Mouse (Mus musculus): ENCODE measurements around the gene Clmn. TPM values are rescaled to one million over a fixed set of nuclear protein-coding genes. Genes with fewer than 3 reads are reported as not detected.
"Not testable (repeated sequence)": the region's sequence is repeated elsewhere in the genome, so short reads cannot be mapped to it uniquely, and the experiment has no call there.

Gene Clmn
- polyA plus RNA-seq, 1 experiment from 2014 or later, result 8.8 TPM

GRCm38 (mm10) chr12:104829596-104830282, 35.1 kb downstream of the Clmn start:
- H3K9me3 ChIP-seq (ENCODE audit: control insufficient read depth), result no peaks in the 10 kb centered on the region
- 0 out of 2 replicates have a peak overlapping the region, but pooled peaks have one; percentile 27 for H3K4me2 ChIP-seq (replicated peaks; ENCODE audit: low read depth)
- WGBS, result 29% methylated on average over 6 of the region's 6 CpGs
- 0 out of 2 replicates have a peak overlapping the region, but pooled peaks have one; percentile 11 for H3K27ac ChIP-seq (ENCODE audit: low read depth, low read length)
- H3K9ac ChIP-seq (ENCODE audit: low read depth, low read length), result no peak overlapping the region
- H3K27me3 ChIP-seq (replicated peaks; ENCODE audit: control insufficient read depth, insufficient read depth, low read length), result no peaks in the 10 kb centered on the region
- no peaks in the 10 kb centered on the region for H3K36me3 ChIP-seq (ENCODE audit: control insufficient read depth, insufficient read depth)
- peak; percentile 81 for TF ChIP-seq CTCF (IDR thresholded peaks at IDR 0.05; ENCODE audit: low read depth)
- H3K4me1 ChIP-seq (replicated peaks; ENCODE audit: control insufficient read depth, insufficient read depth, low read length), result 0 out of 2 replicates have a peak, but pooled peaks cover 18% of the 10 kb centered on the region
- peak; percentile 89 for ATAC-seq
- no peak overlapping the region for H3K4me3 ChIP-seq (ENCODE audit: low read depth, low read length)

GRCm38 (mm10) chr12:104828986-104829385, 35.9 kb downstream of the Clmn start:
- H3K4me3 ChIP-seq (ENCODE audit: low read depth, low read length); H3K9ac ChIP-seq (ENCODE audit: low read depth, low read length); H3K27me3 ChIP-seq (replicated peaks; ENCODE audit: control insufficient read depth, insufficient read depth, low read length); H3K4me2 ChIP-seq (replicated peaks; ENCODE audit: low read depth); H3K9me3 ChIP-seq (ENCODE audit: control insufficient read depth); H3K36me3 ChIP-seq (ENCODE audit: control insufficient read depth, insufficient read depth); ATAC-seq; H3K27ac ChIP-seq (ENCODE audit: low read depth, low read length): not testable (repeated sequence)
- 65% methylated on average over 4 of the region's 4 CpGs for WGBS
- H3K4me1 ChIP-seq (replicated peaks; ENCODE audit: control insufficient read depth, insufficient read depth, low read length), result 0 out of 2 replicates have a peak, but pooled peaks cover 18% of the 10 kb centered on the region

- no peak overlapping the region for H3K9ac ChIP-seq (ENCODE audit: low read depth, low read length)
- H3K36me3 ChIP-seq (ENCODE audit: control insufficient read depth, insufficient read depth), result no peaks in the 10 kb centered on the region
- WGBS, result 71% methylated on average over 6 of the region's 6 CpGs
- TF ChIP-seq CTCF (IDR thresholded peaks at IDR 0.05; ENCODE audit: low read depth), result no peak
- H3K4me1 ChIP-seq (replicated peaks; ENCODE audit: control insufficient read depth, insufficient read depth, low read length), result 0 out of 2 replicates have a peak, but pooled peaks cover 18% of the 10 kb centered on the region
- H3K27ac ChIP-seq (ENCODE audit: low read depth, low read length), result no peak overlapping the region
- H3K4me3 ChIP-seq (ENCODE audit: low read depth, low read length), result no peak overlapping the region
- H3K27me3 ChIP-seq (replicated peaks; ENCODE audit: control insufficient read depth, insufficient read depth, low read length), result no peaks in the 10 kb centered on the region
- H3K9me3 ChIP-seq (ENCODE audit: control insufficient read depth), result no peaks in the 10 kb centered on the region
- ATAC-seq, result no peak
- no peak overlapping the region for H3K4me2 ChIP-seq (replicated peaks; ENCODE audit: low read depth)
These were observed 37.2 kb downstream of the Clmn start for GRCm38 (mm10) chr12:104827721-104828120.

GRCm38 (mm10) chr12:104824907-104825267, 40.0 kb downstream of the Clmn start:
- no peak for TF ChIP-seq CTCF (IDR thresholded peaks at IDR 0.05; ENCODE audit: low read depth)
- no peaks in the 10 kb centered on the region for H3K36me3 ChIP-seq (ENCODE audit: control insufficient read depth, insufficient read depth)
- no peaks in the 10 kb centered on the region for H3K9me3 ChIP-seq (ENCODE audit: control insufficient read depth)
- H3K27ac ChIP-seq (ENCODE audit: low read depth, low read length), result no peak overlapping the region; the same call in 1 of the 2 replicates
- 19% methylated on average over 6 of the region's 6 CpGs for WGBS
- H3K9ac ChIP-seq (ENCODE audit: low read depth, low read length), result no peak overlapping the region
- 0 out of 2 replicates have a peak, but pooled peaks cover 13% of the 10 kb centered on the region for H3K4me1 ChIP-seq (replicated peaks; ENCODE audit: control insufficient read depth, insufficient read depth, low read length)
- ATAC-seq, result no peak
- H3K27me3 ChIP-seq (replicated peaks; ENCODE audit: control insufficient read depth, insufficient read depth, low read length), result no peaks in the 10 kb centered on the region
- peak overlapping the region; percentile 32 for H3K4me2 ChIP-seq (replicated peaks; ENCODE audit: low read depth)
- H3K4me3 ChIP-seq (ENCODE audit: low read depth, low read length), result no peak overlapping the region

GRCm38 (mm10) chr12:104824244-104824906, 40.5 kb downstream of the Clmn start:
- Histone ChIP-seq H3K9ac (ENCODE audit: low read depth, low read length) (no peak overlapping the region), H3K36me3 (ENCODE audit: control insufficient read depth, insufficient read depth) (no peaks in the 10 kb centered on the region), H3K27me3 (replicated peaks; ENCODE audit: control insufficient read depth, insufficient read depth, low read length) (no peaks in the 10 kb centered on the region), H3K27ac (ENCODE audit: low read depth, low read length) (no peak overlapping the region), H3K4me2 (replicated peaks; ENCODE audit: low read depth) (peak overlapping the region; percentile 32; the same call in 1 of the 2 replicates), H3K4me1 (replicated peaks; ENCODE audit: control insufficient read depth, insufficient read depth, low read length) (0 out of 2 replicates have a peak, but pooled peaks cover 8% of the 10 kb centered on the region), H3K9me3 (ENCODE audit: control insufficient read depth) (no peaks in the 10 kb centered on the region), H3K4me3 (ENCODE audit: low read depth, low read length) (no peak overlapping the region)
- peak; percentile 91 for ATAC-seq
- TF ChIP-seq CTCF (IDR thresholded peaks at IDR 0.05; ENCODE audit: low read depth), result no peak
- WGBS, result 45% methylated on average over 12 of the region's 12 CpGs

GRCm38 (mm10) chr12:104823722-104824121, 41.2 kb downstream of the Clmn start:
- Histone ChIP-seq H3K27ac (ENCODE audit: low read depth, low read length) (no peak overlapping the region), H3K27me3 (replicated peaks; ENCODE audit: control insufficient read depth, insufficient read depth, low read length) (no peaks in the 10 kb centered on the region), H3K36me3 (ENCODE audit: control insufficient read depth, insufficient read depth) (no peaks in the 10 kb centered on the region), H3K9me3 (ENCODE audit: control insufficient read depth) (no peaks in the 10 kb centered on the region), H3K4me2 (replicated peaks; ENCODE audit: low read depth) (no peak overlapping the region), H3K4me3 (ENCODE audit: low read depth, low read length) (no peak overlapping the region), H3K9ac (ENCODE audit: low read depth, low read length) (no peak overlapping the region), H3K4me1 (replicated peaks; ENCODE audit: control insufficient read depth, insufficient read depth, low read length) (0 out of 2 replicates have a peak, but pooled peaks cover 8% of the 10 kb centered on the region)
- no peak for ATAC-seq
- 96% methylated on average over 7 of the region's 7 CpGs for WGBS
- no peak for TF ChIP-seq CTCF (IDR thresholded peaks at IDR 0.05; ENCODE audit: low read depth)

Measured in intestine, postnatal 0 days (tissue).